Mouse (Mus musculus) erythroid progenitor cell, adult 5-6 weeks (primary cell): Measurements from ENCODE around the gene Glrb. TPM values are rescaled to one million over a fixed set of nuclear protein-coding genes. Genes with fewer than 3 reads are reported as not detected.

Experiments
- ATAC-seq: replicated peaks from 2 replicates; pipeline ENCODE4 v1.8.0; 2016; ENCODE audit warnings: moderate number of reproducible peaks, mild to moderate bottlenecking, moderate TSS enrichment, inconsistent platforms; ENCODE audit not compliant: poor library complexity, low FRiP score, severe bottlenecking
- total RNA-seq, 2 experiments: library from RNA; stranded (forward) in 1 of 2; stranded (reverse) in 1 of 2; fragments of 150-400 nt in 1 of 2; fragments of 186-747, 209-891 nt in 1 of 2; gene quantifications; 2 replicates each; pipeline versions ENCODE4 v1.2.3 to v1.2.4; 2015 to 2017; ENCODE audit warnings: low replicate concordance in 2 of 2

Gene Glrb
- total RNA-seq, 2 experiments from 2014 or later = not detected

DNA sequence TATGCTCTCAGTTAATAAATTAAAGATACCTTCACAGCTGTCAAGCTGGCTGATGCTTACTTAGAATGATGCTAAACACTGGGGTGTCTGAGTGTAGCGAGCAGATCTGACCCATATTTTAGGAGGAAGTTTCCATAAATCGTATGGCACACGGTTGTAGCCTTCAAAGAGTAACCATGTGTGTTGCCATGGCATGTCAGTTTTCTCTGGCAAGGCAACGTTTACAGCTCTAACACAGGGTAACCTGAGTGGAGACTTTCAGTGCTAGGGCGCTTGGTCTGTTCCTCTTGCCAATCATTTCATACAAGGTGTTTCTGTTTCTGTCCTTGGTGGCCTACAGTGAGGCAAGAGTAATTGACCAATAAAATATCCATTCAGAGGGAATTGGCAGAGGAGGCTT is 73.6 kb downstream of the Glrb start:
- ATAC-seq = no peak

DNA sequence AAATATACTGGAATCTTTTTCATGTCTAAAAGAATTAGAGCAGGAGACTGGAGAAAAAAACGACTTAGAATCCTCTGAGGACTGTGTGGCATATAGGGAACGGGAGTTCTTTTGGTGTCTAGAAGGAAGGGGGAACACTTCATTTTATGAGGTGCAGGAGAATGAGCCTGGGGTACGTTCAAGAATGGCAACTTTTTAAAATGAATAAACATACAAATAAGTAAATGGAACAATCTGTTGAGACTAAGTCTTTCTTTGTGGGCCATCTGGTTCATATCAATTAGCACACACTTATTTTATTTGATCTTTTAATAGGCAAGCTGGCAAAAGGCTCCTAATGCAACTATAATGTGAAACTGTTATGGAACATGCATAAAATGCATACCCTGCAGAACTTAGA is 75.9 kb downstream of the Glrb start:
- no peak for ATAC-seq

DNA sequence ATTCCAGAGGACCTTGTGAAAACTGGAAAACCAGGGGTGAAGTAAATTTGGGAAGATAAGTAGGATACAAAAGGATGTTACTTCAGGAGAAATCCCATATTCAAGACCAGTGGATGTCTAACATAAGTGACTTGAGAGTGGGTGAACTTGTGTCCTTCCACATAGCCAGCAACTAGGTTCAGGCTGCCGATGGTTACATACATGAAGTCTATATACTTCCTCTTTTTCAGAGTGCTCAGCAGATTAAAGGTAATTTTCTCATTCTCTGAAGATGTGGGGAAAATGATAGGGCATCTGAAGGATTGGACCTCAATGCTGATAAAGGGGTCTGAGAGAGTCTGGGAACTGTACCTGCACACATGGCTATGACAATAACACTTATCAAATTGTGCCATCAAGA is 89.5 kb downstream of the Glrb start:
- no peak for ATAC-seq

DNA sequence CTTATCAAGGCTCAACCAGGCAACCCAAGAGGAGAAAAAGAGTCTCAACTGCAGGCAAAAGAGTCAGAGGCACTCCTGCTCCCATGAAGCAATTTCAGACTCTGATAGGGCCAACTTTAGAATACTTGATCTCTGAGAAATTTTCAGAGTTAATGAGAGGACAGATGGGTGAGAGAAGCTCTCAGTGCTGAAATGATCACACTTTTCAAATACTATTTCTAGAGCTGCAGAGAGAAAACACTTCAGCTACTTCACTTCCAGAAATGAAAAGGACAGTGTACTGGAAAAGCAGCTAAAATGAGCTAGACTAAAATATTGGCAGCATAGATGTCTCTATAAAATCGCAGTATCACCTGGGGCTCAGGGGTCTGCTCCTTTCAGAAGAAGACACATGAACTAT is 94.8 kb downstream of the Glrb start:
- ATAC-seq = no peak

DNA sequence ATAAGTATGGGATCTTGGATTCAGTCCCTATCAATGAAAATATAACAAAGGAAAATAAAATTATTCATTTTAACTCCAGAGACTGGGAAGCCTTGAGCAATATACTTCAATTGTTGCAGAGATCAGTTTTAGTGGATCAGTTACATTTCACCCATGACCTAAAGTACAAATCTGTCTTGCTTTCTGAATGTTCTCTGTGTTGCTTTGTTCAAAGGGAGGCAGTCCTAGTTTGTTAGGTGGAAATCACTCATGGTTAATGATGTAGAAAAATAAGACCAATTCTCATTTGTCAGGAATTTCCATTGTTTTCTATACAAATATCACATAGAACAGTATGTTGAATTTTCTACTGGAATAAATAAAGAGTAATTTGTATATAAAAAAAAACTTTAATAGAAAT is 99.7 kb downstream of the Glrb start:
- ATAC-seq = no peak

DNA sequence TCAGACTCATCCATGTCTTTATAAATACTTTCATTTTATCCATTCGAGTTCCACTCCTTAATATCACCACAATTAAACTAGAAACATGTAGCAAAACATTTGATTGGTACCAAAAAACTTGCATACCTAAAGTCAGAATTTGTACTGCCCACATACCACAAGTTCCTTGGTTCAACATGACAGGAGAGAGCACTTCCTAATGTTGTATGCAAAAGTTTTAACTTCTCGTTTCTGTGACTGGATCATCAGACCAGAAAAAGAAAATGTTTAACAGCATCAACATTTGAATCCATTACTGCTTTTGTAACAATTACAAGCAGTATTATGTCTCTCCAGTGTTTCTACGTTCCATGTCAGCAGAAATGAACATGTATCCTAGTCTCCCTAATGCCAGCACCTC is 101.2 kb downstream of the Glrb start:
- ATAC-seq = no peak

DNA sequence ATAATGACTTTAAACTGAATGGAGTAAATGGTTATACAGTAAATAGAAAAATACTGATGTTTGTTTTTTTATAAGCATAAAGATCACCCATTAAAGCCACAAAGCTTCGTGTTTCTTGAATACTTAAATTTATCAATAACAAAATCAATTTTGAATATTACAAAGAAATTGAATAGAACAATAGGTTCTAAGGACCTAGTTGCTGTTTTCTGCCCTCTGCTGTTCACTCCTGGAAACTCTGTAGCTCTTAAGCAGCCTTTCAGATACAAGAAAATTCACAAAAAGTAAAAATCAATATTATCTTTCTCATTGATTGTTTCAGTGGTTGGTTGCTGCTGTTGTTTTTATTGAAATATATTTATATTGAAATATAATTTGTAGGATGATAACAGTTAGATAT is 108.1 kb downstream of the Glrb start:
- no peak for ATAC-seq

DNA sequence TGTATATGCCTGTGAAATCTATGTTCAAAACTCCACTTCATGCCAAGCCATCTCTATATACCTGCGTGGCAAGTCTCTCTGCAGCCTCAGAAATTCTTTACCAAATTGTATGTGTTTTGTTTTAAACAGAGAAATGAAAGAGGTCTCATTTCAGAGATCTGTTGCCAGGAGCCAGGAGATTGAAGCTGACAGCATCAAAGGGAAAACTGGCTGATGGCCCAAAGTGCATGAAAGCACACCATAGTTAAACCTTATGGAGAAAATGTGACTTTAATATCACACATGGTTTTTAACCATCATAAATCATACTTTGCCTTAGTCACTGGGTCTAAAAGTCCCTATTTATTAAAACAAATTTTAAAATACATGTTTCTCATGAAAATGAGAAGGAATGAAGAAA is 109.6 kb downstream of the Glrb start:
- ATAC-seq = no peak

DNA sequence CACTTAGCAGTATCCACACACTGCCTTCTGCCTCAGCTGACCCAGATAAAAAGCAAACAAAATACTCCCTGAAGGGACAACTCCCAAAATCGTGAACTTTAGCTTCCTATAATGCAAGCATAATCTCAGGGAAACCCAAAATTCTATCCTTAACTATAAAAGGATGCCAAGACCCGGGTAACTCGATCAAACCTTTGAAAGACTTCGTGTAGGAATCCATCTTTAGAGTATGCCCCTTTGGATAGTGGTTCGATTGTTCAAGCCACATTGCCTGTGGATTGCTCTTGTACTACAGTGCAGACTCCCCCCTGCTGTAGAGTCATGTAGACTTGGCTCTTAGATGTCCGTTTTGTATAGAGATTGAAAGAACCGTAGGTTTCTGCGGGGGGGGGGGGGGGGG is 110.2 kb downstream of the Glrb start:
- ATAC-seq = no peak

DNA sequence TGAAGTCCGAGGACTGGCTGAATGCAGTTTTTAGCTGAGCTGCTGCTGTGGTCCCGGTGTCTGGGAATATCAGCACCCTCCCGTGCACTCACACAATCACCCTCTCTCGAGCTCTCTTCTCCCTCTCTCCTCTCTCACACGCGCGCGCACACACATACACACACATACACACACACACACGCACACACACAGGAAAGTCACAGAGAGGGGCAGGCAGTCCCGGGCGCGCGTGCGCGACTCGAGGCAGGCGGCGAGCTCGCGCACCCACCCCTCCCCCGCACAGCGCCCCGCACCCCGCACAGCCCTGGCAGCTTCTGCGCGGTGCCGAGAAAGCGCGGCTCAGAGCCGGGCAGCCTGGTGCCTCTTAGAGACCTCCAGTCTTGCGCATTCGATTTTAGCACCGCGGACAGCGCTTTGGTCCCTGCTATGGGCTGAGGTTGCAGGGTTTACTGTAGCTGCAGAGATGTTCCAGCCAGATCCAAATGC is 110.8 kb downstream of the Glrb start, which contains the start of gene Gria2:
TSS of gene Gria2 (minus strand) at position 240 of the 486 bp plus-strand sequence.
- no peak for ATAC-seq

DNA sequence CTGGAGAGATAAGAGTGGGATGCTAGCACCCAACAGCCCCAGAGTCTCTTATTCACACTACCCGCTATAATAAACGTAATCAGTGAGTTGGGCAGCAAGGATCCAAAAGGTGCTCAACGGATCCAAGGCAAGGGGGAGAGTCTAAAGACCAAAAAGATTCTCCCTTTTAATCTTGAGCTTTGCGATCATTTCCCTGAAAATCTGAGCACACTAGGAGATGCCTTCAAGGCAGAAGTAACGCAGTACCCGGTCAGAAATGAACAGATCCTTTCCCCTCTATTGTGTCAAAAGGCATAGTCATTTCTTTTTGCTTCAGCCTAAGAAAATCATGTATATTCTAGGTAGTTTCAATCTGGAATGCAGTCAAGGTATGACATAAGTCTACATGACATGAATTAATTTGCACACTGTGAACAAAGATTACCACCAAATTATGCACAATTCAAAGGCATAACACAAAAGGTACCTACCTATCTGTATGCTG is 111.6 kb downstream of the Glrb start:
- no peak for ATAC-seq

DNA sequence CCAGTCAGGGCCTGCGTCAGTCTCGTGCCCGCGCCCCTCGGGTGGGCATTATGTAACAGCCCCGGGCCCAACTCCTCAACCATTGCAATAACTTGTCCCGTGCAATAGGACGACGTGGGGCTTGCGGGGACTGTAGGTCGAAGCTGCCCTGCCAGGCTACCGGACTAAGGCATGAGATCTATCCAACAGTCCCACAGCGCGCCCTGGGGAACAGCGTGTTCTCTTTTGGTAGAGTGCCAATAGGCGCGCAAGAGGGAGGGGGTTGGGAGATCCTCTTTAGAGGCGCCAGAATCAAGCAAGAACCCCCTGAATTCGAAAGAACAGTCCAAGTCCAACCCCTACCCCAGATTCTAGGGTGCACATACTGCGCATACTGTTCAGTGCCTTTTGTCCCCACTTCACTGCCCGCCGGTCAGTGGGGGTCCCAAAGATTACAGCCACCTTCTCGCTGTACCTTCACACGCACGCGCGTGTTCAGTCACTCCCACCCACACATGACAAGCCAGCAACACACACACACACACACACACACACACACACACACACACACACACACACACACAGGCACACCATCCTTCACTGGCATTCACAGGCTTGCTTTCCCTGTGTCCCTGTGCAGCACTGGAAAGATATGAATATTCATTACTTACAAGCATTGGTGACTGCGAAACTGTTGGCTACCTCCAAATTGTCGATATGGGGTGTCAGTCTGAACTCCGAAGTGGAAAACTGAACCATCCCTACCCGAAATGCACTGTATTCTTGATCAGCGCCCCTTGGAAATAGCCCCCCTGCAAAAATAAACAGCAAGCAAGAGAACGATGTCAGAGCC is 112.2 kb downstream of the Glrb start:
- ATAC-seq = no peak

DNA sequence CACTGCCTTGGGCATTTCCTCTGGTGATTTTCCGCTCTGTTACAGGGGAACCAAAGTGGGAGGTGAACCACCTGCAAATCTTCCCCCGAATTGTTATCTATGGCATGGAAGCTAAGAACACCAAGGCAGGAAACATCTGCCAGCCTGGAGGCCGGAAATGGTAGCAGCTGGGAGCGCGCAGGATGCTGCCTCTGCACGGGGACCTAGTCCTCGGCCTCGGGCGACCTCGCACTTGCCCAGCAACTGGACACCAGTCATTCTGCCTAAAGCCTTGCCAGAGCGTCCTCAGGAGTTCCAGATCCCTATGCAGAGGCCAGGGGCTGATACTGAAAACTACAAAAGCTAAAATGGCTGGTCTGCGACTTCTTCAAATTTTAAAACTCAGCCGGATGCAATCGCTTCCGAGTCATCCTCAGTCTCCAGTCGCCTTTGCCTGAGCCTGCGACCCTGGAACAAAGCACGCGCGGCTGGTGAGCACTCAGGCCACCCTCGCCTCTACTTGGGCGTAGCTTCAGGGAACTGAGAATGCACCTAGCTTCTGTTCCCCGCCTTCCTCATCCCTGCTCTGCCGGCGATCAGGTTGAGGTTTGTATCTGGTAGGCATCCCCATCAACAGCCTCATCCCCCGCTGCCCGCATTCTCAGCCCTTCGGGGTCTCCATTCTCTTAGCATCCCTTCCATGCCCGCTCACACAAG is 113.0 kb downstream of the Glrb start:
- no peak for ATAC-seq

DNA sequence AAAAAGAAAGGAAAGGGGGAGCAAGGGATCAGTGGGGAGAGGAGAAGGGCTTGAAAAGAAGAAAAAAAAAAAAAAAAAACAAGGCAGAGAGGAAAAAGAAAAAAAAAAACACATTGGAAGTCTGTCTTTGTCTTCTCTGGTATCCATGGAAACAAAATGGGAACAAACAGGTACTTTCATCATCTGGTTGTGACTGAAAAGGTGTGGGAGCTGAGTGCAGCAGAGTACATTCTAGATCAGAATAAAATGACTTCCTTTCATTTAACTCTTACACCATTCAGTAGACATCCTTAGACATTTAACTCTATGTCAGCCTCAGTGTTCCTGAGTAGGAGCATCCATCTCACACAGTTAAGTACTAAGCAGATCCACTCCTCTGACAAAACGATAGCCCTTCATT is 115.5 kb downstream of the Glrb start:
- ATAC-seq = no peak

DNA sequence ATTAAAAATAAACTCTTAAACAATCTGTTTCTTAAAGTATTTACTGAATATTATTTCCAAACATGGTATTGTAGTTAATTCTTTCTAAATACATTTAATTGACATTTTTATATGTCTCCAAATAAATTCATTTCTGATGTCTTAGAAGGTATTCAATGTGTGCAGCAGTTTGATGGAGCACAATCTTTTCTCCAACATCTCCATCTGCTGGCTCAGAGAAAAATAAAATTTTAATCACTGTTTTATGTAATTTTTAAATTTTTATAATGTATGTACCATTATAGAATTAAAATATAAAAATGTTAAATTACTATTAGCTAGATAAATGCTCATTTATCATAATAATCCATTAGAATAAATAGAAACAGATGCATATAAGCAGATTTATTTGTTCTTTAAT is 116.7 kb downstream of the Glrb start:
- no peak for ATAC-seq

DNA sequence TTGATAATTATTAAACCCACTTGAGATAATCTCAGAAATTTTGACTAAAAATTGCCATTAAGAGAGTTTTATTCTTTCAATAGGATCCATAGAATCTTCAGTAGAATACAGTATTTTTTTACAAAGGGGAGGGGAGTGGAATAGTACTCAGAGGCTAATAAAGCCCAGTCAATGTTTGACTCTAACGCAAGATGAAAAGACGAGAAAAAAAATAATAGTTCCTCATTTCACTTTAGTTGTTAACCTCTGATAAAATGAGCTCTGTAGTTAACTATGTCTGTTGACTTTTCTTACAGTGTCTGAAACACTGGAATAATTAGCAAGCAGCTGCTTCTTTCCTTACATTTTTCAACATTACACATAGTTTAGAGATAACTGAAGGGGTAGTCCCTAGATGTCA is 118.2 kb downstream of the Glrb start:
- no peak for ATAC-seq

Other genes with a start within 250 kb of the Glrb start
- not detected in 2 replicates for gene Gria2, start 110.8 kb downstream of the Glrb start, total RNA-seq (2015; ENCODE audit: low replicate concordance)
- not detected in 2 replicates for gene Gria2, start 110.8 kb downstream of the Glrb start, total RNA-seq (2017; ENCODE audit: low replicate concordance)
- gene Pdgfc, start 122.8 kb upstream of the Glrb start, total RNA-seq (2015; ENCODE audit: low replicate concordance) = 0.84 and 1.8 TPM in 2 replicates
- gene Pdgfc, start 122.8 kb upstream of the Glrb start, total RNA-seq (2017; ENCODE audit: low replicate concordance) = 0.15 and 0.64 TPM in 2 replicates